Mouse (Mus musculus): ENCODE measurements around the gene Mlxip.

Mlxip gene

DNA sequence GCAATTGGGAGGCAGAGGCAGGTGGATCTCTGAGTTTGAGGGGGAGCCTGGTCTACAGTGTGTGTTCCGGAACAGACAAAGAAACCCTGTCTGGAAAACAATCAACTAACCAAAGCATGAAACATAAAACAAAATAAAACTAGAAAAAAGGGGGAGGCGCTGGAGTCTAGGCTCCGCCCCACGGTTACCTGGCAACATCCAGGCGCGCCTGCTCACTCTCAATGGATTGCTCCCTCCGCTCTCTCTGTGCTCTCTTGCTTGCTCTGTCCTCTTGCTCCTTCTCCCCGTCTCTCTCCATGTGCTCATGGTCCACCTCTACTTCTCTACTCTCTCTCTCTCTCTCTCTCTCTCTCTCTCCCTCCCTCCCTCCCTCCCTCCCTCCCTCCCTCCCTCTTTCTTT lies 11.9 kb upstream of the Mlxip start:
- no peak for DNase-seq

DNA sequence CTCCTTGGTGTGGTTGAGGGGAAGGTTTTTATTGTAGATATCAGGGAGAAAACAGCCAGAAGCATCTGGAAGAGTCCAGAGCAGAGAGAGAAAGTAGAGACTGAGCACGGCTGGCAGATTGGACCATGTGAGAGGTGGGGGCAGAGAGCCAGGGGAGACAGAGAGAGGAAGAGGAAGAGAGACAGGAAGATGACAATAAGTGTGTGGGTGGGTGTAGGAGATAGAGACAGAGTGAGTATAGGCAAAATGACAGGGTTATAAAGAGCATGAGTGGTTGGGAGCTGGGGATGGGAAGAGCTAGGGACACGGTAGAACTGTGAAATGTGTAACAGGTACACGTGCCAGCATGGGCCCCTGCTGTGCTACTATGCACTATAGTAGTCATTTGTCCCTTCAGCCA lies 6.1 kb upstream of the Mlxip start:
- no peak for DNase-seq

DNA sequence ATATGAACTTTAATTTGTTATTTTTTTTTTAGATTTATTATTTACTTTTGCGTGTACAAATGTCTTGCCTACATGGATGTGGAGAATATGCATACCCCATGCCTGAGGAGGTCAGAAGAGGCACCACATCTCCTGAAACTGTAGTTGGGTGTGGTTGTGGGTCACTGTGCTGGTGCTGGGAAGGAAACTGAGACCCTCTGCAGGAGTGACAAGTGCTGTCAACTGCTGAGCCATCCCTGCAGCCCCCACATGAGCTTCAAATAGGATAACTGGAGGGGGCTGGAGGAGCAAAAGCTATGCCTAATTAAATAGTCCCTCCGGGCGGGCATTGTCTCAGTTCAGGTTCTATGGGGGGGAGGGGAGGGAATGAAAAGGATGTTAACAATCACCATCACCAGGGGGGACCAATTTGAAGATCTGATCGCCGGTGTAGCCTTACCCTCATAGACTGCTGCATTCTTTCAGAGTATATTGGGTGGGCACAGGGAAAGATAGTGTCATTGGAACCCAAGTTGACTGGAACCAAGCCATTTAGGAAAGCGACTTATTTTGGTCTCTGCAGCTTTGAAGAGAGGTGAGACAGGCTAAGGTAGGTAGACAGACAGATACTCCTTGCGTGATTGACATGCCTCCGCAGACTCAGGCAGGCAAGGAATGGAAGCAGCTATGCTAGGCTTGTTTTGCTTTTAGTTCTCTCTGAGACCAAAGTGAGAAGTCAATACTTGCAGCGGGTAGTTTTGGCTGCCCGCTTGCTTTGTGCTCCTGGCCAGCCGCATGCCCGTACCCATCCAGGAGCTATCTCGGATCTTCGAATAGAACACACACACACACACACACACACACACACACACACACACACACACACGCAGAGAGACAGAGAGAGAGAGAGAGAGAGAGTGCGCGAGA lies 3.8 kb upstream of the Mlxip start:
- no peak for DNase-seq

DNA sequence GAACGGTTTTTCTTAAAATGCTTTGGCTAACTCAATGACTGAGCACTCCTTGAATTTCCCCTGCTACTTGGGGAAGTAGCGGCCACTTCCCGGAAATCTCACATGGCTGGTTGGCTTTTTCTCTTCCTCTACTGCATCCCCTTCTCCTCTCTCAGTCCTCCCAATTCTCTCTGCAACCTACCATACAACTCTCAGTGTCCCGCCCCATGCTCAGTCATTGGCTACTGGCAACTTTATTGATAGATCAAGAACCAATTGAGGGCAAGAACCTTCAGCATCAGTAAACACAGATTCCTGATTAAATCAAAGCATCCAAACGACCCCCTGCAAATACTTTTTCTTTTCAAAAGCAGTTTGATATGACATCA lies 3.2 kb upstream of the Mlxip start:
- DNase-seq: peak; percentile 60

DNA sequence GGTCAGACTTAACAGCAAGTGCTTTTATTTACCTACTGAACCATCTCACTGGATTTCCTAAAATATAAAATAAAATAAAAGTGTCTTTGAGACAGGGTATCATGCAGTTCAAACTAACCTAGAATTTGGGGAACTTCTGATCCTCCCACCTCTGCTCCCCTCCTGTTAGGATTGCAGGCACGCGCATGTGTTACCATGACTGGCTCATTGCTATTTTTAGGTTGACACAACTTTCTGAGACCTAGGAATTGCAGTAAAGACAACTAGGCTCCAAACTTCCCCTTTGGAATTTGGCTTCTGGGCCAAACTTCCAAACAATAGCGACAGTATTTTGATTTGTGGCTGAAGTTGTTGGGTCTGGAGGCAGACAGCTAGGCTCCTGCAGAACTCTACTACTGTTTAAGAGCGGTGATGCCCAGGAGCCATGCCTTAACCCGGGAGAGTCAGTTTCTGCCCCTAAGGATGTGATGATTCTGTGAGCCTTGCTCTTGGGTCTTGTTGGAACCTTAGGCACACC lies 754 bp upstream of the Mlxip start:
- DNase-seq: no peak

DNA sequence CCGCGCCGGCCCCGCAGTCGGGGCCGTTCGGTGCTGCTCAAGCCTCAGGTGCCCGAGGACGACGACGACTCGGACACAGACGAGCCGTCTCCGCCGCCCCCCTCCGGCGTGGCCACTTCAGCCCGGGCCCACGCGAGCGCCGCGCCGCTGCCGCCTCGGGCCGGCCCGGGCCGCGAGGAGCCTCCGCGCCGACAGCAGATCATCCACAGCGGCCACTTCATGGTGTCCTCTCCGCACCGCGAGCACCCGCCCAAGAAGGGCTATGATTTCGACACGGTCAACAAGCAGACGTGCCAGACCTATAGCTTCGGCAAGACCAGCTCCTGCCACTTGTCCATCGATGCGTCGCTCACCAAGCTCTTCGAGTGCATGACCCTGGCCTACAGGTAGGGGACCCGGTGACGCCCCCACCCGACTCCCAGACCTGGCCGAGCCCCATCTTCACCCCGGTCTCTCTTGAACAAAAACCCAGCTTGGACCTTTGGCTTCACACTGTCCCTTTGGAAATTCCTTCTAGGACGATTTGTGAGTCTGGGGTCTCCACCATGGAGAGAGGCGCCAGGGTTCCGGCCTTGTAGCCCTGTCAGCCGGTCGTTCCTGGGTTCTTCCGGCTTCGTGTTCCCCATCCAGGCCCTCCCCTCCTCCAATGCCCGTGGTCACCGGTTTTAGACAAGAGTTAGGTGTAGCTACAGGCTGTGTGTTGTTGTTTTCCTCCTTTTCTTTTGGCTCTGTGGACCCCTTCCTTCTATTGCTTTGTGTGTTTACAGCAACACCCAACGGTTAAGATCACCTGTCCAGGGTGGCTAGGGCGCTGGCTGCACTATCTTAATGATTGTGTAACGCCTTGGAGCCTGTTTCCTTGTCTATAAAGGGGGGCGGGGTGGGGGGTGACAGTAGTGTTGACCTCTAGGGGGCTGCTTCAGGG lies 621 bp downstream of the Mlxip start:
- DNase-seq: peak; percentile 50

DNA sequence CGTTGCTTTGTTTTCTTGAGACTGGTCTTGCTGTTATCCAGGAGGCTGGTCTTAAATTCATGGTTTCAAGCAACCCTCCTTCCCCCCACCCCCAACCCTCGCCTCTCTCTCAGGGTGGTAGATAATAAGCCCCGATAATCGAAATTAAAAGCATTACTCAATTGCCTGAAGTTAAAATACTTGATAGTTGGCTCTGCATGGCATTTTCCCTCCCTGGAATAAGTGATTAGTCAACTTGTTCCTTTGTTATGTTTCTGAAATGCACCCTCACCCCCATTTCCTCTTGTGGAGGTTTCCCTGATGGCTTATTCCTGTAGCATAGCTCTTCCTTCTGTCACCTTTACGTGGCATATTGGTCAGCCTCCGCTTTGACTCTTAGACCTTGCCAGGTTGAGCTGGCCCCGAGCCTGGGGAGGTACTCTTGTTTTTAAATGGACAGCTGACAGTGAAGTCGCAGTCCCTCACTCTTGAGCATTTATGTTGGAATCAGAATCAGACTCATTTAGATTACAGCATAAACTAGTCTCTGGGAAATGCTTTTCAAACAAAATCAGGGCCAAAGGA lies 2.4 kb downstream of the Mlxip start:
- peak; percentile 39 for DNase-seq

DNA sequence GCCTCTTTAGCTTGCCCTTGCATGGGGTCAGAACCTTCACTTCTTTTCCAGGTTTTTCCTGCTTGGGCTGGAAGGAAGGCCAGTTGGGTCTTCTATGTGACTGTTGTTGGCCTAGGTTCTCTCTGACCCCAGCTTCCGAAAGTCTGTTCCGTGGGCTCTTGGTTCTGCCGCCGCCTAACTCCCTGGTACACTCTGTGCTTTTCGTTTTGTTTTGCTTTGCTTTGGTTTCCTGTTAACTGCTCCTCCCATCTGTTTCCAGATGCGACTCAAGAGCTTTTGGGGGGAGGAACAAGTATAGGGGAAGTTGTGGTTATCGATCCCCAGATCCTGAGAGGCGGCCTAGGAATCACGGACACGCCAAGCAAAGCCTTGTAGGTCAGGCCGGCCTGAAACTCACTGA lies 3.2 kb downstream of the Mlxip start:
- DNase-seq: peak; percentile 79

DNA sequence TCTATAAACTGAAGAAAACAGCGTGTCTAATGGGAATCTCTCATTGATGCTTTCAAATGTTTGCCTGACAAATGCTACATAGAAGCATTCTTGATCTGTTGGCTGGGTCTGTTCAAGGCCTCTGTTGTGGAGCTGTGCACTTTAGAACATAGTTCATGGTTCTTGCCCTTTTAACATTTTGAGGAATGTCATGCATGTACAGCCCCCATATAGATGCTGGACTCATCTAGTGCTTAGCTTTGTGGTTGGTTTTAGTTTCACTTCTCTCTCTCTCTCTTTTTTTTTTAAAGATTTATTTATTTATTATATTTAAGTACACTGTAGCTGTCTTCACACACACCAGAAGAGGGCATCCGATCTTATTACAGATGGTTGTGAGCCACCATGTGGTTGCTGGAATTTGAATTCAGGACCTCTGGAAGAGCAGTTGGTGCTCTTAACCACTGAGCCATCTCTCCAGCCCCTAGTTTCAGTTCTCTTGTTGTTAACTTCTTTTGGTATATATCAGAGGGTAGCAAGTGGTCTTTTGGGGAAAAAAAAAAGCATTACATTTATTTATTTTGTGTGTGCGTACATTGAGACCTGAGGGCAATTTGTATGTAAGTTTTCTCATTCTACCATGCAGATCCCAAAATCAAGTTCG lies 4.4 kb downstream of the Mlxip start:
- no peak for DNase-seq

DNA sequence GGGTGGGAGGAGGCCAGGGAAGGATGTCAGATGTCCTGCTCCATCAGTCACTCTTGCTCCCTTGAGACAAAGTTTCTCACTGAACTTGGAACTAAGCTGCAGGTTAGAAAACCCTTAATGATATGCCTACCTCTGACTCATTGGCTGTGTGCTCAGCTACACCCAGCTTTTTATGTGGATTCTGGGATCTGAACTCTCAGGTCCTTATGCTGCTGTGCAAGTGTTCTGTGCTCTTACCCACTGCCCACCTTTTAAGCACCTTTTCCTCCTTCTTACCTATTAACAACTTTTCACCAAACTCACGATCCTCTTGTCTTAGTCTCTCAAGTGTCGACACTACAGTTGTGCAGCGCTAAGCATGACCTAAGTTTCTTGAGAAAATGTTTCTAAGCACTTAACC lies 9.9 kb downstream of the Mlxip start:
- DNase-seq: no peak

DNA sequence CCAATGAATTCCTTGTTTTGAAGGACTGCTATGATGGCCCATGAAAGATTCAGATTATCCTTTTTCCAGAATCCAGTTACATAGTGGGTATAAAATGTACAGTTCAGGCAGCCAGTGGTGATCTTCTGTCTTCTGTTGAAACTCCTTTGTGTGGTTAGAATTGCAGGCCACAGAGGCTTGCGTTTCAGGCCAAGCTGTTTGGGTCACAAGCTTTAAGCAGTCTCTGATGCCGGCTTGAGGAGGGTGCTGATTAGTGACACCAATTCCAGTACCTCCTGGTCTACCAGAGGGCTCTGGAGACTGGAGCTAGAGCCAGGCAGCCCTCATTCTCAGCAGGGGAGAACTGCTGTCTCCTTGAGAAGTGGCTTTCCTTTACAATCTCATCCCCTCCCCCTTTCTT lies 12.4 kb downstream of the Mlxip start:
- no peak for DNase-seq

DNA sequence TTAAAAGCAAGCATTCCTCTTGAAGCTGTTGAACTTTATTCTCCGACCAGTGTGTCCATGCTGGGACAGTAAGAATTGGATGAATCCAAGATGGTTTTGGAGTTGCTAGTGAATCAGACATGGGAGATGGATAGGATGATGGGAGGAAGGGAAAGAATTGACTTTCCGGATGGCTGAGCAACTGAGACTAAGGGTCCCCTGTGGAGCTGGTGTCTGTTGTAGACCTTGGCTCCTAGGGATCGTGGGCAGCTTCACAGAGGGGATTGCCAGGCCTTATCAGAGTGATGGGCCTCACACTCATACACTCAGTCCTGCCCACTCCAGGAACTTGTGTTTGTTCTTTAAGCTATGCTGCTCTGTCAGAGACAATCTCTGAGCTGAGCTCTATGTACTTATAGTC lies 13.6 kb downstream of the Mlxip start:
- no peak for DNase-seq

DNA sequence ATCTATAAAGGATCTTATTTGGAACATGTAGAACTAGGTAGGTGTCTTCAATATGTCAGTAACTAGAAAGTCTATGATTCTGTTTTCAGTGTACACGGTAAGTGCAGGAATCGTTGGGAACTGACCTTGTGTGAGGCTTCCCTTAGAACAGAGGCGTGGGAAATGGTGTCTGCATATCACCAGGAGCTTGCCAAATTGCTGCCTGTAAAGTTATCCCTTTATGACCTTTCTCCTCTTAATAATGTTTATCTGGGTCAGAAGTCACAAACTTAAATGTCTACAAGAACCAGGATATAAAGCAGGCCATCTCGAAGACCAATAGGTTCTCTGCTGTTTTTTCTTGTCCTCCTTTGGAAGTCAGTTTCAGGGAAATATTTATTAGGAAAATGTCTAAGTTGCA lies 17.6 kb downstream of the Mlxip start:
- no peak for DNase-seq

DNA sequence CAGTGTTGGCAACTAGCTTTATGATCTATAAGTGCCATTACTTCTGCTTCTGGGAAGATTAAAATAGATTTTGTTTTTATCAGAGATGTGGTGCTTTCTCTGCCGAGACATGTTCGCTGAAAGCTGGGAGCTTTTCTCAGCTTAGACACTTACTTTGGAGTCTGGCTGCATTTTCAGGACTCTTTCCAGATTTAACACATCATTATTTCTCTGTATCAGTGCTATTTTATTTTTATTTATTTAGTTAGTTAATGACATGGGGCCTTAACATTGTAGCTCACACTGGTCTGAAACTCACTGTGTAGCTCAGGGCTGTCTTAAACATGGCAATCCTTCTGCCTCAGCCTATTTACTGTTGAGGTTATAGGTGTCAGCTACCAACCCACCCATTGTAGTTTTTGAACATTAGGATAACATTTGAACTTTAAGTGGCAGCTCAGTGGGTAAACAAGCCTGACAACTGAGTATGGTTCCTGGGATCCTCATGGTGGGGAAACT lies 19.3 kb downstream of the Mlxip start:
- DNase-seq: no peak

DNA sequence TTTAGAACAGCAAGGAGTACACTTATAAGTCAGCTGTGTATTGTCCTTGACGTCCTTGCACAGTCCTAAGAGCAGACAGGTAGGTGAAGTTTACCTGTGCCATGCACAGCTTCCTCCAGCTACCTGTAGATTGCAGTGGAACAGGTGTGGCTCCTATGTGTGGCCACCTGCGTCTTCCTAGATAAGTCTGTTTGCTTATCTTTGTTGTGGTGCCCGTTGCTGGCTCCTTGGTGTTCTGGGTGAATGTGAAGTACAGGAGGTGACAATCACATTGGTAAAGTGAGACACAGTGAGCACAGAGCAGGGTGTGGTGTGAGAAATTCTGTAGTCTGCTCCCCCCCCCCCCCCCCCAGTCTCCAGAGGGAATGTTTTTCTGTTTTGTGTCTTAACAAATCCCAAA lies 21.6 kb downstream of the Mlxip start:
- peak; percentile 29 for DNase-seq

DNA sequence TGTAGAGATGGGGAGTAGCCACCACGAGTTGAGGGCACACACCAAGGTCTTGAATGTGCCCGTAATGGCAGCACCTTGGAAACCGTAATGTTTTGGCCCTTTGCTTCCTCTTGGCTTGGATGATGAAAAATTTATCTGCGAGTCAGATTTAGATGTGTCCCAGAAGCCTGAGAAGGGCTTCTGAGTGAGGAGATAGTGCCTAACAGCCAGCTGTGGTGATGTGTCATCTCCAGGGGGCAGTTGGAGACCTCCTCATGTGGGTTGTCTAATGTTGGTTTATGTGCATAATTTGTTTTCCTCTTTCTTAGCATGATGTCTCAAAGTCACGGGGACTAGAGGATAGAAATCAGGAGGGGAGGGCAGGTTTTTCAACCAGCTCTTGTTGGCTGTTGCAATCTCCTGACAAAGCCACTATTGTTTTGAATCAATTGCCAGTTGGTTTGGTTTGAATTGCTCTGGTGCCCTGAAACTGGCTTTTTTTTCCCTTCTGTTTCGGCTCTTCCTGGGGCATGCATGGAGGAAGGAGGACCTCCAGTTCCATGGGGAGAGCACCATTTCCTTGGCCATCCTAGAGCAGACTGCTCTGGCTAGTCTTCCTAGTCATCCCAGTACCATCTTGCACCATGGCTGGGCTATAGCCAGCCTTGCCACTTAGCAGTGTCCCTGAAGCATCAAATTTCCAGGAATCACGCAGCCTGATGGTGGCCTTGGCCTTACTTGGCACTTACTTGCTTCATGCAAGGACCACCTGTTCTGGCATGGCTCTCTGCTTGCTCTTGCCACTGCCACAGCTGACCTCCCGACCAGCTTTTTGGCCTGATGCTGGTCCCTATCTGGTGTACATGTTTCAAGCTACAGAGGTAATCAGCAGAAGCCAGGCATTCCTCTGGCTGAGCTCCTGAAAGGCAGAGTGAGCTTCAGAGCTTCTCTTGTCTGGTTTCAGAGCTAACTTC lies 22.2 kb downstream of the Mlxip start:
- no peak for DNase-seq

DNA sequence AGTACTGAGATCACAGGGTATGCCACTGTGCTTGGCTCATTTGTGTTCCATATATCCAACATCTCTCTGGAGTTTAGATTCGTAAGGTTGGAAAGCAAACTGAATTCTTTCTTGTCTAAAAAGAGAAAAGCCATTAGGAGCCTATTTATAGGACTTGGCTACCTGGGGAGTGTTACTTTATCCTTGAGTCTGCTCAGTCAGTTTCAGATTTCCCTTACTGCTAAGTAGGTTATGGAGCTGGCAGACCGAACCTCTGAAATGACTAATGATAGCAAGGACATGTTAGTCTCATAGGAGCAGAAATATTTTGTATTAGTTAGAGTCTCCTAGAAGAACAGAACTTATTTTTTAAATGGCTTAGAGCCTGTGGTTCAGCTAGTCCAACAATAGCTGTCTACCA lies 29.3 kb downstream of the Mlxip start:
- no peak for DNase-seq

DNA sequence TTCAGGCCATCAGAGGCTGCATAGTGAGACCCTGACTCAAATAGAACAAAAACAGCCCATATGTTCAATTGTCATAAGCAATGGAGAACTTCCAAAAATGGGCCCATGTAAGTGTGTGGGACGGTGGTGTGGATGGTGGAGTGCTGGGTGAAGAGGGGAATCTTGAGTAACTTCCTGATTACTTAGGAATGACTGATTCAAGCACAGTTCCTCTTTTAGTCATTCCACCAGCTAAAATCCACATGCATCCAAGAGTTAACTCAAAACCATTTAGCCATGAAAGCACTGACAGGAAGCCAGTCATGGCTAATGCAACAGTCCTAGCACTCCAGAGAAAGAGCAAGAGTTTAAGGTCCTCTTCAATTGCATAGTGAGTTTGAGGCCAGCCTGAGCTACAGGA lies 33.0 kb downstream of the Mlxip start:
- peak; percentile 23 for DNase-seq

DNA sequence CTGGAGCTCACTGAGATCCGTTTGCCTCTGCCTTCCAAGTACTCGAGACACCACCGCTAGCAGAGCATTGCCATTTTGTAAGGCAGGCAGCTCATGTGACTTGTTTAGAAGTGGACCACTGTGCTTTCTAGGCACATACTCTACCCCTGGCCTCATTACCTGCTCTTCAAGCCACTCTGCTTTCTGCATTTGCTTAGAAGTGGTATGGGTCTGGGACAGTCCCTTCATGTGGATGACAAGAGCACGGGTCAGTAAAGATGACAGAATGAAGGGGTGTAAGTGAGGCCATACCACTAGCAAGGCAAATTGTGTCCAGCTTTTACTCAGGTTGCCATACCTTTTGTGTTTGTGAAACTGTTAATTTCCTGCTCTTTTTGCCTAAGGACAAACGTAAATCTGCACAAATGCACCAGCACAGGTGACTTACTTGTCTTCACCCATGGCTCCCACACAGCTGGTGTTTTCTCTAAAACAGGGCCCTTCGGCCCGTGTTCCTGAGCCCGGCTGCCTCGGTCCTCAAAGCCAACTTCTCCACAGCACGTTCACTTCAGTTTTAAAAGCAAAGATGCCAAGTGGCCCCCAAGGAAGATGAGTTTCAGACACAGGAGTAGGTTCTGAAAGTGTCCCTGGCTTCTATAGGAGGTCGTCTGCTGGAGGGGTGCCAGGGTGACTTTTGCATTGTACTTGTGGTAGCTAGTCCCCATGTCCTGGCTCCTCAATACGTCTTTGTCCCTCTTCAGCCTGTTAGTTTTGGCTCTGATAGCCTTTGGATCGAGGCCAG lies 37.1 kb downstream of the Mlxip start:
- peak; percentile 79 for DNase-seq

DNA sequence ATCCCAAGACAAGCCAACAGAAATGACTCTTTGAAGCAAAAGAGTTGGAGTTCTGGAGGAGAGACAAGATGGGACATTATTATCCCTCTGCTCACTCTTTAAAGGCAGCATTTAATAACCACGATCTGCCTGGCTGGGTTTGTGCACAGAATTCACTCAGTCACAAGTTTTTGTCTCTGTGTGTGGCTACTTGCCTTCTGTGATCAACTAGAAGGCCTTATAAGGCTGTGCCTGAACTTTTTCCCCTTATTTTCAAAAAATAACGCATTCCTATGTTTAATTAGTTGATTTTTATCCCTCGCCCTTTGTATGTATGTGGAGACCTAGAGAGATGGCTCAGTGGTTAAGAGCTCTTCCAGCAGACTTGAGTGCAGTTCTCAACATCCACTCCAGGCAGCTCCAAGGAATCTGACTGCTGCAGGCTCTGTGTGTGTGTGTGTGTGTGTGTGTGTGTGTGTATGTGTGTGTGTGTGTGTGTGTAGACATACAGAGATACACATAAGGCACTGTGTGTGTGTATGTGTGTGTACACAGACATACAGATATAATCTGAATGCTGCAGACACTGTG lies 37.8 kb downstream of the Mlxip start:
- DNase-seq: peak; percentile 44
